Comparison of ENCODE assay signal across 12 mouse cellular contexts in genomic region chr1:151157963-151158856, GRCm38 (mm10). TPM values are rescaled to one million over a fixed set of nuclear protein-coding genes. Genes with fewer than 3 reads are reported as not detected.
DNase-seq lines count a peak whose midpoint lies in the region; ATAC-seq and TF ChIP-seq lines count a peak whose summit lies in the region.
"Had no signal": no experiment of that assay in that cellular context is flagged by ENCODE, and none has a peak within 500 bp of the region (broad histone marks: within the 10 kb centered on the region; RNA-seq: fewer than 3 reads in every experiment).

No protein-coding gene starts in this region.

- no peak overlapping the region for H3K27ac ChIP-seq in embryonic facial prominence, embryonic 14.5 days (replicated peaks; ENCODE audit: low read depth, low read length)
- no peak overlapping the region for H3K27ac ChIP-seq in embryonic facial prominence, embryonic 10.5 days (replicated peaks)
- no peak overlapping the region for H3K27ac ChIP-seq in forebrain, postnatal 0 days (ENCODE audit: low read depth, low read length)
- H3K27ac ChIP-seq in kidney, embryonic 14.5 days (ENCODE audit: low read depth, low read length): no peak overlapping the region
- H3K27ac ChIP-seq in neural tube, embryonic 13.5 days (replicated peaks): no peak overlapping the region

- DNase-seq in embryonic facial prominence, embryonic 14.5 days (ENCODE audit: low spot score): peak; percentile 39
- no peak for DNase-seq in embryonic facial prominence, embryonic 10.5 days (ENCODE audit: low spot score)
- DNase-seq in forebrain, postnatal 0 days: peak; percentile 59
- DNase-seq in spleen, adult 18-20 months: no peak
- DNase-seq in frontal cortex, postnatal 10 days (ENCODE audit: low spot score in 2 of 2): no peak
- DNase-seq in spleen, postnatal 36 days (ENCODE audit: low spot score in 2 of 2): no peak
- DNase-seq: cerebellum, postnatal 25 days; lung, postnatal 10 days had no signal

- H3K4me2 ChIP-seq in embryonic facial prominence, embryonic 14.5 days (ENCODE audit: low read depth, low read length): no peak overlapping the region
- H3K4me2 ChIP-seq in forebrain, postnatal 0 days (ENCODE audit: low read depth): no peak overlapping the region
- no peak overlapping the region for H3K4me2 ChIP-seq in kidney, embryonic 14.5 days (replicated peaks; ENCODE audit: low read depth, low read length)
- H3K4me2 ChIP-seq in neural tube, embryonic 13.5 days: peak overlapping the region; percentile 7; the same call in 1 of the 2 replicates

- H3K4me3 ChIP-seq in embryonic facial prominence, embryonic 14.5 days (ENCODE audit: low read depth, low read length): no peak overlapping the region
- no peak overlapping the region for H3K4me3 ChIP-seq in embryonic facial prominence, embryonic 10.5 days
- no peak overlapping the region for H3K4me3 ChIP-seq in forebrain, postnatal 0 days (ENCODE audit: low read depth, low read length)
- H3K4me3 ChIP-seq in kidney, embryonic 14.5 days (ENCODE audit: low read length): no peak overlapping the region
- H3K4me3 ChIP-seq in neural tube, embryonic 13.5 days: no peak overlapping the region

- TF ChIP-seq CTCF in forebrain, postnatal 0 days (IDR thresholded peaks at IDR 0.05; ENCODE audit: low read depth): no peak

- WGBS in embryonic facial prominence, embryonic 14.5 days: 61% methylated on average over 9 of the region's 9 CpGs
- WGBS in embryonic facial prominence, embryonic 10.5 days: 65% methylated on average over 9 of the region's 9 CpGs
- 13% methylated on average over 9 of the region's 9 CpGs for WGBS in forebrain, postnatal 0 days
- WGBS in kidney, embryonic 14.5 days: 60% methylated on average over 9 of the region's 9 CpGs
- 27% methylated on average over 9 of the region's 9 CpGs for WGBS in neural tube, embryonic 13.5 days

- no peaks in the 10 kb centered on the region for H3K36me3 ChIP-seq in embryonic facial prominence, embryonic 14.5 days (ENCODE audit: control insufficient read depth, insufficient read depth, low read length)
- no peaks in the 10 kb centered on the region for H3K36me3 ChIP-seq in embryonic facial prominence, embryonic 10.5 days (replicated peaks)
- no peaks in the 10 kb centered on the region for H3K36me3 ChIP-seq in forebrain, postnatal 0 days (ENCODE audit: insufficient read depth)
- no peaks in the 10 kb centered on the region for H3K36me3 ChIP-seq in kidney, embryonic 14.5 days (ENCODE audit: control insufficient read depth, insufficient read depth, low read length)
- no peaks in the 10 kb centered on the region for H3K36me3 ChIP-seq in neural tube, embryonic 13.5 days

- H3K4me1 ChIP-seq in embryonic facial prominence, embryonic 14.5 days (ENCODE audit: control insufficient read depth, insufficient read depth, low read length): 0 out of 2 replicates have a peak, but pooled peaks cover 4% of the 10 kb centered on the region
- peaks cover 7% of the 10 kb centered on the region for H3K4me1 ChIP-seq in embryonic facial prominence, embryonic 10.5 days
- no peaks in the 10 kb centered on the region for H3K4me1 ChIP-seq in forebrain, postnatal 0 days (ENCODE audit: insufficient read depth)
- no peaks in the 10 kb centered on the region for H3K4me1 ChIP-seq in kidney, embryonic 14.5 days (ENCODE audit: control insufficient read depth, insufficient read depth, low read length)
- H3K4me1 ChIP-seq in neural tube, embryonic 13.5 days (replicated peaks): peaks cover 16% of the 10 kb centered on the region

- no peak overlapping the region for H3K9ac ChIP-seq in embryonic facial prominence, embryonic 14.5 days (ENCODE audit: low read depth, low read length)
- H3K9ac ChIP-seq in forebrain, postnatal 0 days: no peak overlapping the region
- H3K9ac ChIP-seq in kidney, embryonic 14.5 days (ENCODE audit: low read depth, low read length): no peak overlapping the region
- H3K9ac ChIP-seq in neural tube, embryonic 13.5 days: no peak overlapping the region

- no peak for ATAC-seq in embryonic facial prominence, embryonic 14.5 days (ENCODE audit: low read depth)
- peak; percentile 85 for ATAC-seq in forebrain, postnatal 0 days
- 0 out of 2 replicates have a peak, but pooled peaks have one; percentile 32 for ATAC-seq in kidney, embryonic 14.5 days (ENCODE audit: low FRiP score, low TSS enrichment)
- peak; percentile 69; the same call in 1 of the 2 replicates for ATAC-seq in neural tube, embryonic 13.5 days (ENCODE audit: low read depth)

- no peaks in the 10 kb centered on the region for H3K9me3 ChIP-seq in embryonic facial prominence, embryonic 14.5 days (ENCODE audit: control insufficient read depth, low read length)
- no peaks in the 10 kb centered on the region for H3K9me3 ChIP-seq in embryonic facial prominence, embryonic 10.5 days
- H3K9me3 ChIP-seq in forebrain, postnatal 0 days (ENCODE audit: low read length): no peaks in the 10 kb centered on the region
- no peaks in the 10 kb centered on the region for H3K9me3 ChIP-seq in kidney, embryonic 14.5 days (ENCODE audit: control insufficient read depth, low read length)
- H3K9me3 ChIP-seq in neural tube, embryonic 13.5 days: no peaks in the 10 kb centered on the region

- no peaks in the 10 kb centered on the region for H3K27me3 ChIP-seq in embryonic facial prominence, embryonic 14.5 days (replicated peaks; ENCODE audit: control insufficient read depth, insufficient read depth, low read length)
- no peaks in the 10 kb centered on the region for H3K27me3 ChIP-seq in embryonic facial prominence, embryonic 10.5 days (replicated peaks; ENCODE audit: low read depth, poor library complexity, severe bottlenecking)
- no peaks in the 10 kb centered on the region for H3K27me3 ChIP-seq in forebrain, postnatal 0 days (ENCODE audit: insufficient read depth, low read length)
- no peaks in the 10 kb centered on the region for H3K27me3 ChIP-seq in kidney, embryonic 14.5 days (ENCODE audit: control insufficient read depth, insufficient read depth, low read length)
- H3K27me3 ChIP-seq in neural tube, embryonic 13.5 days: no peaks in the 10 kb centered on the region

RNA-seq across cellular contexts. Expression of gene Gm47985, which starts 24.1 kb away (rescaled TPM):
- 0.18 and 0.48 TPM in 2 replicates for polyA plus RNA-seq in embryonic facial prominence, embryonic 14.5 days (2014; fragmentation: Nextera tagmentation; extraction: Ambion mirVana)
- polyA plus RNA-seq in embryonic facial prominence, embryonic 10.5 days (2016; fragmentation: Nextera tagmentation; extraction: Ambion mirVana): 0.11 and 0.40 TPM in 2 replicates
- not detected in 2 replicates for total RNA-seq in forebrain, postnatal 0 days (2014; rRNA removed)
- polyA plus RNA-seq in forebrain, postnatal 0 days (2015; fragmentation: Nextera tagmentation; extraction: Ambion mirVana): not detected in 2 replicates
- polyA plus RNA-seq in kidney, embryonic 14.5 days (2014; fragmentation: Nextera tagmentation; extraction: Ambion mirVana): 0.20 and 0.26 TPM in 2 replicates
- polyA plus RNA-seq in neural tube, embryonic 13.5 days (2015; fragmentation: Nextera tagmentation; extraction: Ambion mirVana): 0.14 TPM in 1 of 2 replicates, not detected in the other
- total RNA-seq: left cerebral cortex, postnatal 25 days had no signal

RNA-seq across cellular contexts. Expression of gene Gm8947, which starts 34.0 kb away (rescaled TPM):
- polyA plus RNA-seq in embryonic facial prominence, embryonic 14.5 days (2014; fragmentation: Nextera tagmentation; extraction: Ambion mirVana): 0.12 TPM in 1 of 2 replicates, not detected in the other
- polyA plus RNA-seq in embryonic facial prominence, embryonic 10.5 days (2016; fragmentation: Nextera tagmentation; extraction: Ambion mirVana): not detected in 2 replicates
- not detected in 2 replicates for total RNA-seq in forebrain, postnatal 0 days (2014; rRNA removed)
- not detected in 2 replicates for polyA plus RNA-seq in forebrain, postnatal 0 days (2015; fragmentation: Nextera tagmentation; extraction: Ambion mirVana)
- polyA plus RNA-seq in kidney, embryonic 14.5 days (2014; fragmentation: Nextera tagmentation; extraction: Ambion mirVana): 0.41 and 0.44 TPM in 2 replicates
- not detected in 2 replicates for polyA plus RNA-seq in neural tube, embryonic 13.5 days (2015; fragmentation: Nextera tagmentation; extraction: Ambion mirVana)
- total RNA-seq: heart, adult 8-10 months; left cerebral cortex, postnatal 25 days had no signal

RNA-seq across cellular contexts. Expression of gene Gm47995, which starts 40.0 kb away (rescaled TPM):
- 0.25 TPM in 1 of 2 replicates, not detected in the other for polyA plus RNA-seq in embryonic facial prominence, embryonic 14.5 days (2014; fragmentation: Nextera tagmentation; extraction: Ambion mirVana)
- polyA plus RNA-seq in embryonic facial prominence, embryonic 10.5 days (2016; fragmentation: Nextera tagmentation; extraction: Ambion mirVana): not detected in 2 replicates
- not detected in 2 replicates for total RNA-seq in forebrain, postnatal 0 days (2014; rRNA removed)
- polyA plus RNA-seq in forebrain, postnatal 0 days (2015; fragmentation: Nextera tagmentation; extraction: Ambion mirVana): not detected in 2 replicates
- polyA plus RNA-seq in kidney, embryonic 14.5 days (2014; fragmentation: Nextera tagmentation; extraction: Ambion mirVana): 0.34 TPM in 1 of 2 replicates, not detected in the other
- polyA plus RNA-seq in neural tube, embryonic 13.5 days (2015; fragmentation: Nextera tagmentation; extraction: Ambion mirVana): not detected in 2 replicates
- total RNA-seq: heart, adult 8-10 months; left cerebral cortex, postnatal 25 days had no signal

RNA-seq across cellular contexts. Expression of gene 3110040M04Rik, which starts 45.7 kb away (rescaled TPM):
- polyA plus RNA-seq in embryonic facial prominence, embryonic 14.5 days (2014; fragmentation: Nextera tagmentation; extraction: Ambion mirVana): not detected in 2 replicates
- polyA plus RNA-seq in embryonic facial prominence, embryonic 10.5 days (2016; fragmentation: Nextera tagmentation; extraction: Ambion mirVana): not detected in 2 replicates
- total RNA-seq in forebrain, postnatal 0 days (2014; rRNA removed): not detected in 2 replicates
- polyA plus RNA-seq in forebrain, postnatal 0 days (2015; fragmentation: Nextera tagmentation; extraction: Ambion mirVana): not detected in 2 replicates
- 0.58 and 0.76 TPM in 2 replicates for polyA plus RNA-seq in kidney, embryonic 14.5 days (2014; fragmentation: Nextera tagmentation; extraction: Ambion mirVana)
- polyA plus RNA-seq in neural tube, embryonic 13.5 days (2015; fragmentation: Nextera tagmentation; extraction: Ambion mirVana): not detected in 2 replicates
- total RNA-seq: heart, adult 8-10 months; left cerebral cortex, postnatal 25 days had no signal

RNA-seq across cellular contexts. Expression of gene Gm47996, which starts 51.7 kb away (rescaled TPM):
- not detected in 2 replicates for polyA plus RNA-seq in embryonic facial prominence, embryonic 14.5 days (2014; fragmentation: Nextera tagmentation; extraction: Ambion mirVana)
- 0.33 TPM in 1 of 2 replicates, not detected in the other for polyA plus RNA-seq in embryonic facial prominence, embryonic 10.5 days (2016; fragmentation: Nextera tagmentation; extraction: Ambion mirVana)
- total RNA-seq in forebrain, postnatal 0 days (2014; rRNA removed): not detected in 2 replicates
- polyA plus RNA-seq in forebrain, postnatal 0 days (2015; fragmentation: Nextera tagmentation; extraction: Ambion mirVana): not detected in 2 replicates
- polyA plus RNA-seq in kidney, embryonic 14.5 days (2014; fragmentation: Nextera tagmentation; extraction: Ambion mirVana): not detected in 2 replicates
- polyA plus RNA-seq in neural tube, embryonic 13.5 days (2015; fragmentation: Nextera tagmentation; extraction: Ambion mirVana): not detected in 2 replicates
- total RNA-seq: heart, adult 8-10 months; left cerebral cortex, postnatal 25 days had no signal

Comparison
In these comparisons a context has a peak if more than half of its experiments do, and no peak if none do; other contexts are left out.
1. DNase-seq: peak in embryonic facial prominence, embryonic 14.5 days (single experiment) and forebrain, postnatal 0 days (single experiment); none in embryonic facial prominence, embryonic 10.5 days (single experiment), spleen, adult 18-20 months (0 of 2), frontal cortex, postnatal 10 days (0 of 2) and spleen, postnatal 36 days (0 of 2).